Mouse (Mus musculus): Measurements from ENCODE around the gene Diras2. TPM values are rescaled to one million over a fixed set of nuclear protein-coding genes. Genes with fewer than 3 reads are reported as not detected.

The Diras2 gene
- polyA plus RNA-seq, 1 experiment, result 0.08 TPM

GRCm38 (mm10) chr13:52538588-52539116 is 7.6 kb upstream of the Diras2 start:
- no peaks in the 10 kb centered on the region for H3K36me3 ChIP-seq (ENCODE audit: control insufficient read depth, insufficient read depth, low read length)
- no peak overlapping the region for H3K27ac ChIP-seq (ENCODE audit: insufficient read depth, low read depth, low read length)
- no peaks in the 10 kb centered on the region for H3K4me1 ChIP-seq (ENCODE audit: control insufficient read depth, insufficient read depth, low read length)
- 91% methylated on average over 9 of the region's 9 CpGs for WGBS
- no peak for TF ChIP-seq POLR2A (IDR thresholded peaks at IDR 0.05; ENCODE audit: low read depth, low read length)
- no peak for TF ChIP-seq CTCF (conservative IDR thresholded peaks at IDR 0.05; ENCODE audit: insufficient read depth, insufficient read length, low read depth, low read length)
- H3K4me3 ChIP-seq (ENCODE audit: insufficient read depth, low read depth, low read length), result no peak overlapping the region
- DNase-seq, result no peak
- H3K27me3 ChIP-seq (replicated peaks; ENCODE audit: control insufficient read depth, insufficient read depth, low read length), result no peaks in the 10 kb centered on the region

- Histone ChIP-seq H3K27me3 (replicated peaks; ENCODE audit: control insufficient read depth, insufficient read depth, low read length) (no peaks in the 10 kb centered on the region), H3K4me1 (ENCODE audit: control insufficient read depth, insufficient read depth, low read length) (no peaks in the 10 kb centered on the region), H3K36me3 (ENCODE audit: control insufficient read depth, insufficient read depth, low read length) (no peaks in the 10 kb centered on the region), H3K27ac (ENCODE audit: insufficient read depth, low read depth, low read length) (no peak overlapping the region), H3K4me3 (ENCODE audit: insufficient read depth, low read depth, low read length) (no peak overlapping the region)
- TF ChIP-seq POLR2A (IDR thresholded peaks at IDR 0.05; ENCODE audit: low read depth, low read length) (no peak), CTCF (conservative IDR thresholded peaks at IDR 0.05; ENCODE audit: insufficient read depth, insufficient read length, low read depth, low read length) (no peak)
- 91% methylated on average over 26 of the region's 26 CpGs for WGBS
- no peak for DNase-seq
These were observed 6.9 kb upstream of the Diras2 start for GRCm38 (mm10) chr13:52537754-52538587.

GRCm38 (mm10) chr13:52535542-52535941 is 4.5 kb upstream of the Diras2 start:
- Histone ChIP-seq H3K27me3 (replicated peaks; ENCODE audit: control insufficient read depth, insufficient read depth, low read length) (no peaks in the 10 kb centered on the region), H3K4me1 (ENCODE audit: control insufficient read depth, insufficient read depth, low read length) (no peaks in the 10 kb centered on the region), H3K4me3 (ENCODE audit: insufficient read depth, low read depth, low read length) (no peak overlapping the region), H3K27ac (ENCODE audit: insufficient read depth, low read depth, low read length) (no peak overlapping the region), H3K36me3 (ENCODE audit: control insufficient read depth, insufficient read depth, low read length) (no peaks in the 10 kb centered on the region)
- DNase-seq, result peak; percentile 40
- no peak for TF ChIP-seq POLR2A (IDR thresholded peaks at IDR 0.05; ENCODE audit: low read depth, low read length)
- TF ChIP-seq CTCF (conservative IDR thresholded peaks at IDR 0.05; ENCODE audit: insufficient read depth, insufficient read length, low read depth, low read length), result peak; percentile 69
- 5% methylated on average over 4 of the region's 4 CpGs for WGBS

- TF ChIP-seq POLR2A (IDR thresholded peaks at IDR 0.05; ENCODE audit: low read depth, low read length) (no peak), CTCF (conservative IDR thresholded peaks at IDR 0.05; ENCODE audit: insufficient read depth, insufficient read length, low read depth, low read length) (no peak)
- no peak for DNase-seq
- H3K27ac ChIP-seq (ENCODE audit: insufficient read depth, low read depth, low read length), result no peak overlapping the region
- no peaks in the 10 kb centered on the region for H3K4me1 ChIP-seq (ENCODE audit: control insufficient read depth, insufficient read depth, low read length)
- 0 out of 2 replicates have a peak, but pooled peaks cover 2% of the 10 kb centered on the region for H3K27me3 ChIP-seq (replicated peaks; ENCODE audit: control insufficient read depth, insufficient read depth, low read length)
- WGBS, result 77% methylated on average over 5 of the region's 5 CpGs
- no peak overlapping the region for H3K4me3 ChIP-seq (ENCODE audit: insufficient read depth, low read depth, low read length)
- H3K36me3 ChIP-seq (ENCODE audit: control insufficient read depth, insufficient read depth, low read length), result no peaks in the 10 kb centered on the region
These were observed 2.6 kb upstream of the Diras2 start for GRCm38 (mm10) chr13:52533644-52534043.

- no peak overlapping the region for H3K27ac ChIP-seq (ENCODE audit: insufficient read depth, low read depth, low read length)
- peak; percentile 71 for DNase-seq
These were observed 802 bp downstream of the Diras2 start for GRCm38 (mm10) chr13:52530008-52530945.

GRCm38 (mm10) chr13:52529188-52529972 is 1.7 kb downstream of the Diras2 start:
- 63% methylated on average over 13 of the region's 13 CpGs for WGBS
- H3K4me1 ChIP-seq (ENCODE audit: control insufficient read depth, insufficient read depth, low read length), result no peaks in the 10 kb centered on the region
- no peak overlapping the region for H3K27ac ChIP-seq (ENCODE audit: insufficient read depth, low read depth, low read length)
- TF ChIP-seq POLR2A (IDR thresholded peaks at IDR 0.05; ENCODE audit: low read depth, low read length) (no peak), CTCF (conservative IDR thresholded peaks at IDR 0.05; ENCODE audit: insufficient read depth, insufficient read length, low read depth, low read length) (no peak)
- no peak overlapping the region for H3K4me3 ChIP-seq (ENCODE audit: insufficient read depth, low read depth, low read length)
- 0 out of 2 replicates have a peak, but pooled peaks cover 2% of the 10 kb centered on the region for H3K27me3 ChIP-seq (replicated peaks; ENCODE audit: control insufficient read depth, insufficient read depth, low read length)
- no peak for DNase-seq
- no peaks in the 10 kb centered on the region for H3K36me3 ChIP-seq (ENCODE audit: control insufficient read depth, insufficient read depth, low read length)

More at GRCm38 (mm10) chr13:52530008-52530945, 802 bp downstream of the Diras2 start:
- Histone ChIP-seq H3K27me3 (replicated peaks; ENCODE audit: control insufficient read depth, insufficient read depth, low read length) (0 out of 2 replicates have a peak, but pooled peaks cover 2% of the 10 kb centered on the region), H3K4me3 (ENCODE audit: insufficient read depth, low read depth, low read length) (no peak overlapping the region), H3K4me1 (ENCODE audit: control insufficient read depth, insufficient read depth, low read length) (no peaks in the 10 kb centered on the region), H3K36me3 (ENCODE audit: control insufficient read depth, insufficient read depth, low read length) (no peaks in the 10 kb centered on the region)
- 3% methylated on average over 50 of the region's 50 CpGs for WGBS
- TF ChIP-seq CTCF (conservative IDR thresholded peaks at IDR 0.05; ENCODE audit: insufficient read depth, insufficient read length, low read depth, low read length), result peak; percentile 50
- TF ChIP-seq POLR2A (IDR thresholded peaks at IDR 0.05; ENCODE audit: low read depth, low read length), result no peak

Data from kidney, adult 2 months (tissue).